7 mouse cellular contexts compared by ENCODE assay signal in the genomic region with DNA sequence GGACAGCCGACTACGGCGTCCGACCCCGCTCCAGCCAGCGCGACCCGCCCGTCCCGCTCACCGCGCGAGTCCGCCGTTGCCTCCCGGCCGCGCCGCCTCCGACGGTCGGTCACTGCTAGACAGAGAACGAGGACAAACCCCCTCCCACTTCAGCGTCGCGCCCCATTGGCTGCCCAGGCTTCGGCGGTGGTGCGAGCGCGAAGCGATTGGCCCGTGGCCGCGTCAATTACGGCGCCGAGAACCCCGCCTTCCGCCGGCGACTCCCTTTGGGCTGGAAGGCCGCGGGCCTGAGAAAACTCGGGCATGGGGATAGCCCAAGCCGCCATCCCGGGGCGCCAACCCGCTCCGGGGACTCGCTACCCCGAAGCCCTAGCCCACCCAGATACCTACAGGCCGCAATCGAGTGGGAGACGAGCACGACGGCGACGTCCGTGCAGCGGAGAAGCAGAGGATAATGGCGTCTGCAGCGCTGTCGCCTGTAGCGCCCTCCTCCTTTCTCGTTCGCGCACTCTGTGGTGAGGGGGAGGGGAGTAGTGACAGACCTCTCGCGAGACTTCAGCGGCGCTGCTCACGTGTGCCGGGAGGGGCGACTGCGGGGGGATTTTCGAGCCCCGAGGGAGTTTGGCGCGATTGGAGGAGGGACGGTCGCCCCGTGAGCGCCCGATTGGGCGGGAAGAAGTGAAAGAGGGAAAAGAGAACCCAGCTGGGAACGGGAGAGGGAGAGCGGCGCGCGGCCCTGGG. TPM values are rescaled to one million over a fixed set of nuclear protein-coding genes. Genes with fewer than 3 reads are reported as not detected.
DNase-seq lines count a peak whose midpoint lies in the region; ATAC-seq lines count a peak whose summit lies in the region.

Gene Rmi1, plus strand, starts transcription at position 246 of the 741 bp plus-strand sequence.

- WGBS in intestine, embryonic 15.5 days: under 1% methylated on average over 88 of the region's 91 CpGs
- under 1% methylated on average over 83 of the region's 91 CpGs for WGBS in midbrain, embryonic 11.5 days

- no peaks in the 10 kb centered on the region for H3K4me1 ChIP-seq in intestine, embryonic 15.5 days (replicated peaks)
- peaks cover 2% of the 10 kb centered on the region; the same call in 1 of the 2 replicates for H3K4me1 ChIP-seq in midbrain, embryonic 11.5 days (ENCODE audit: control insufficient read depth, insufficient read depth, low read length)

- peak within 1 kb of the TSS; percentile 97 for H3K27ac ChIP-seq in intestine, embryonic 15.5 days
- peak within 1 kb of the TSS; percentile 98 for H3K27ac ChIP-seq in midbrain, embryonic 11.5 days (ENCODE audit: low read depth, low read length)

- H3K4me3 ChIP-seq in intestine, embryonic 15.5 days (replicated peaks): peak within 1 kb of the TSS; percentile 97
- peak within 1 kb of the TSS; percentile 100 for H3K4me3 ChIP-seq in midbrain, embryonic 11.5 days (ENCODE audit: low read depth, low read length)

- peak; percentile 98 for DNase-seq in adrenal gland, adult 18-20 months (ENCODE audit: low spot score in 2 of 2)
- peak; percentile 99 for DNase-seq in embryo, embryonic 11 days
- peak; percentile 96 to 99 for DNase-seq in gastrocnemius, postnatal 36 days
- DNase-seq in left cerebral cortex, postnatal 36 days (ENCODE audit: low spot score in 2 of 2): peak; percentile 99
- peak; percentile 99 for DNase-seq in midbrain, embryonic 11.5 days (ENCODE audit: low spot score, missing footprints)
- peak; percentile 98 for DNase-seq in skeletal muscle tissue, adult 2 months (ENCODE audit: low read depth, low spot score)

- H3K9me3 ChIP-seq in intestine, embryonic 15.5 days: no peaks in the 10 kb centered on the region
- no peaks in the 10 kb centered on the region for H3K9me3 ChIP-seq in midbrain, embryonic 11.5 days (ENCODE audit: control insufficient read depth, low read length)

- intact Hi-C loops in gastrocnemius, postnatal 36 days (cut with DNase I): loop anchor here (5.0 kb wide), 1 partner anchor 115 kb away; no protein-coding TSS in a partner anchor
- intact Hi-C loops in left cerebral cortex, postnatal 36 days (cut with DNase I): loop anchor here (2.0 kb wide), 1 partner anchor 141 kb away; no protein-coding TSS in a partner anchor

- no peaks in the 10 kb centered on the region for H3K36me3 ChIP-seq in intestine, embryonic 15.5 days
- peaks cover 6% of the 10 kb centered on the region for H3K36me3 ChIP-seq in midbrain, embryonic 11.5 days (ENCODE audit: control insufficient read depth, insufficient read depth, low read length)

- H3K4me2 ChIP-seq in intestine, embryonic 15.5 days (replicated peaks): peak within 1 kb of the TSS; percentile 59
- peak within 1 kb of the TSS; percentile 69 for H3K4me2 ChIP-seq in midbrain, embryonic 11.5 days

- H3K27me3 ChIP-seq in intestine, embryonic 15.5 days (replicated peaks): no peaks in the 10 kb centered on the region
- no peaks in the 10 kb centered on the region for H3K27me3 ChIP-seq in midbrain, embryonic 11.5 days (ENCODE audit: control insufficient read depth, insufficient read depth, low read length)

- peak; percentile 95 for ATAC-seq in intestine, embryonic 15.5 days
- ATAC-seq in midbrain, embryonic 11.5 days (ENCODE audit: low FRiP score): peak; percentile 94

- peak within 1 kb of the TSS; percentile 99 for H3K9ac ChIP-seq in intestine, embryonic 15.5 days
- H3K9ac ChIP-seq in midbrain, embryonic 11.5 days (ENCODE audit: low read length): peak within 1 kb of the TSS; percentile 100

RNA-seq across cellular contexts. Expression of gene Rmi1, which starts in this region (rescaled TPM):
- total RNA-seq in adrenal gland, adult 18-20 months (2021): 10 to 100 TPM; 18.0 to 19.1 TPM
- total RNA-seq in gastrocnemius, postnatal 36 days (2021): 1 to 10 TPM; 4.8 to 5.0 TPM
- 21.5 and 25.7 TPM in 2 replicates for polyA plus RNA-seq in intestine, embryonic 15.5 days (2015; fragmentation: Nextera tagmentation; extraction: Ambion mirVana)
- total RNA-seq in left cerebral cortex, postnatal 36 days (2021): 10 to 100 TPM; 11.6 to 13.8 TPM
- 34.1 and 36.6 TPM in 2 replicates for polyA plus RNA-seq in midbrain, embryonic 11.5 days (2014; fragmentation: Nextera tagmentation; extraction: Ambion mirVana)

Comparison
In these comparisons a context has a peak if more than half of its experiments do, and no peak if none do; other contexts are left out.
1. Peak in every context shown above with its lines: DNase-seq, ATAC-seq, H3K4me3 ChIP-seq and H3K27ac ChIP-seq.